Mouse (Mus musculus) gastrocnemius, adult 18-20 months (tissue): ENCODE results near the gene 1700029J07Rik. TPM values are rescaled to one million over a fixed set of nuclear protein-coding genes. Genes with fewer than 3 reads are reported as not detected.
A peak's percentile ranks its signal among the peaks of the same experiment; 100 is the strongest.

Source experiments
- DNase-seq: peaks from one replicate; pipeline ENCODE4 v3.0.0; 2021; ENCODE audit warnings: low spot score
- total RNA-seq, 2 experiments: library from RNA; stranded (reverse); gene quantifications; 2 replicates each; pipeline ENCODE4 v1.2.3; 2021

The 1700029J07Rik gene
- total RNA-seq, 2 experiments from 2014 or later, result 0.25 to 0.28 TPM

DNA sequence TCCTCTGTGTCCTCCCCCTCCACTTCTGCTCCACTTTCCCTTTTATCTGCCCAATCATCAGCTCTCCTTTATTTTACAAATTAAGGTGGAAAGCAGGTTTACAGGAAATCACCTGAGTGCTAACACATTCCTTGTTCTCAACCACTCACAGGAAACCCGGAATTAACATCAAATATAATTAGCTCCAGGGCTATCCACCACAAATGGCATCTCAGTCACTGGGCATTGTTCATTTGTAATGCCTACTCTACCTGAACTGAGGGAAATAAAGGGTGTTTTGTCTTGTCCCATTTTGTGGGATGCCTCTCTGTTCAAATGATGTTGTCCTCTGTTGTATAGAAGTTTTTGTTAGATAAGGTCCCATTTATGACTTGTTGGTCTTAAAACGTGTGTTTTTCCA is 24.4 kb downstream of the 1700029J07Rik start:
- no peak for DNase-seq

DNA sequence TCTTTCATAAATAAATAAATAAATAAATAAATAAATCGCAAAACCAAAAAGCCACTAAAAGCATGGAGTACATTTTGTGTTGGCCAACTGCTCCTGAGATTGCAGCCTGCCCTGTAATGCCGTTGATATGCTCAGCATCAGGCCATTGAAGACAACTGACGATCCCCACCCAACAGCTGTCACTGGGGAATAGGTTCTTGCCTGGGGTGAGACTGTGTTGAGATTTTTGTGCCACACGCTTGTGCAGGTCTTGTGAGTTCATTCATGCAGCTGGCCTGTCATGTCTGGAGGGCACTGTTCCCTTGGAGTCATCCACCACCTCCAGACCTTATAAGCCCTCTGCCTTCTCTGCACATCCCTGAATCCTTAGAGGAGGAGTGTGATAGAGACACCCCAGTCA is 28.8 kb downstream of the 1700029J07Rik start:
- DNase-seq, result no peak

DNA sequence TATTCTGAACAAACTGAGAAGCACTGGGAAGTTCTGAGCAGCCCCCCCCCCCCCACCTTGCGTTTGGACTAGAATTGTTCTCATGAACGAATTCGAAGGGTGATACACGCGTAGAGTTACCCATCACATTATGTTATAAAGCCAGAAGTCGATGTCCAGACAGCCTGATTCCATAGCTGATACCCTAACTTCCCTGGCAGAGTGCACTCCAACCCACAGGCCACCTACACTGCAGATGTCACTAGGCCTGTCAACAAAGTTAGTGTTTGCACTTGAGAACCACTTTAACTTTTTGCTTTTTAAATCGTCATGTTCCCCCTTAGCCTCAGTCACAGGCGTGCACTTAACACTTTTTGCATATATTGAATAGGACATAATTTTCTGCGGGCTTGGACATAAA is 38.1 kb downstream of the 1700029J07Rik start:
- DNase-seq, result no peak

GRCm38 (mm10) chr8:45934582-45935014 is 40.5 kb downstream of the 1700029J07Rik start, which contains the start of gene Ccdc110:
Gene Ccdc110 (plus strand): TSS chr8:45934619.
- DNase-seq, result peak; percentile 94

- no peak for DNase-seq
Observed at GRCm38 (mm10) chr8:45922116-45922515, 52.9 kb downstream of the 1700029J07Rik start.

GRCm38 (mm10) chr8:45920392-45920791 is 54.7 kb downstream of the 1700029J07Rik start:
- DNase-seq, result peak; percentile 54

DNA sequence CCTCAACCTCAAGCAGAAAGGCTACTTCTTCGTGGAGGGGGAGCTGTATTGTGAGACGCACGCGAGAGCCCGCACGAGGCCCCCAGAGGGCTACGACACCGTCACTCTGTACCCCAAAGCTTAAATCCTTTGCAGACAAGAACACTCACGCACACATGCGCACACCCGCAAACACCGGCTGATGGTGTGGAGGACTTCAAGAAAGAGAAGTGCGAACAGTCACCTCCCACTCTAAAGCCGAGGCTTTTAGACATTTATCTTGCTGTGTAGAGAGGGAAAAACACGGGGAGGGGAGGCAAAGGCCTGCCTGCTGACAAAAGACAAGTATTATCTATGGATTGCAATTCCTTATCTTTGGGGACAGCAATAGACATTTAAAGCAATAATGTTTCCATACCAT is 56.2 kb downstream of the 1700029J07Rik start:
- no peak for DNase-seq

GRCm38 (mm10) chr8:45917040-45917679 is 57.9 kb downstream of the 1700029J07Rik start:
- DNase-seq, result peak; percentile 67

DNA sequence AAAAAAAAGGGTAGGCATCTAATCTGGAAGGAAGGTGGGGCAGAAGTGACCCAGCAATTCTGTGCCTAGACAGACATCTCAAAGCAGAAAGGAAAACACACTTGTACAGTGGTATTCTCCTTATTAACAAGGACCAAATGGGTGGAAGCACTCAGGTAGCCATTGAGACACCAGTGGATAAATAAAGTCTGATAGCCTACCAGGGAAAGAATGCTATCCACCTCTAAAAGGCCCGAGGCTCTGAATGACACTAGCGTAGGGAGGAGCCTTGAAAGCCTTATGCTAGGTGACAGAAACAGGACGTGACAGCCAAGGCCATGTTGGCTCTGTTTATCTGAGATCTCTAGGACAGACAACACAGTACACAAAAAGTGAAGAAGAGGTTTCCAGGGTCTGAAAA is 58.6 kb downstream of the 1700029J07Rik start:
- no peak for DNase-seq

DNA sequence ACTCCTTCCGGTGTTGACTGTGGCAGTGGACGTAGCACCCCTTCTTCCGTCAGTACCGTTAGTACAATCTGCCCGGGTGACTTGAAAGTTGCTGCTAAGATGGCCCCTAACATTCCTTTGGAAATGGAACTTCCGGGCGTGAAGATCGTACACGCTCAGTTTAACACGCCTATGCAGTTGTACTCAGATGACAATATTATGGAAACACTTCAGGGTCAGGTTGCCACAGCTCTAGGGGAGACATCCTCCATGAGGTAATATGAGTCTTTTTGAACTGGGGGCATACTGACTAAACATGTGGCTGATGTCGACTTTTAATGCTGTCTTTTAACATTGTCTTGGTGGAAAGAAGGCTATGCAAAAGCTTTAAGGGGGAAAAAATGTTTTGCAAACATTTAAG is 61.3 kb downstream of the 1700029J07Rik start:
- DNase-seq, result no peak

GRCm38 (mm10) chr8:45906251-45906619 is 68.8 kb downstream of the 1700029J07Rik start:
- no peak for DNase-seq

- DNase-seq, result no peak
Observed at GRCm38 (mm10) chr8:45905591-45906250, 69.3 kb downstream of the 1700029J07Rik start.

- DNase-seq, result no peak
Observed at GRCm38 (mm10) chr8:45903659-45904058, 71.4 kb downstream of the 1700029J07Rik start.

Other genes with a start within 250 kb of the 1700029J07Rik start
- 100 to 1,000 TPM; 737 to 931 TPM for gene Pdlim3, start 89.8 kb downstream of the 1700029J07Rik start, total RNA-seq
- under 1 TPM; 0.09 to 0.14 TPM for gene Ccdc110, start 40.6 kb downstream of the 1700029J07Rik start, total RNA-seq
- gene Ufsp2, start 276 bp upstream of the 1700029J07Rik start, total RNA-seq, result 10 to 100 TPM; 37.7 to 38.1 TPM
- gene Lrp2bp, start 24.1 kb upstream of the 1700029J07Rik start, total RNA-seq, result 1 to 10 TPM; 1.7 to 3.0 TPM
- 1 to 10 TPM; 2.3 to 2.9 TPM for gene Ankrd37, start 30.5 kb upstream of the 1700029J07Rik start, total RNA-seq
- gene Cfap97, start 176.5 kb upstream of the 1700029J07Rik start, total RNA-seq, result 10 to 100 TPM; 13.6 to 14.9 TPM
- 1 to 10 TPM; 5.8 to 7.4 TPM for gene Snx25, start 176.9 kb upstream of the 1700029J07Rik start, total RNA-seq
- gene Slc25a4, start 236.0 kb upstream of the 1700029J07Rik start, total RNA-seq, result 1,000 to 10,000 TPM; 2,853 to 2,971 TPM